Mouse (Mus musculus) hindbrain, embryonic 13.5 days (tissue): ENCODE results near the gene Pja2. TPM values are rescaled to one million over a fixed set of nuclear protein-coding genes. Genes with fewer than 3 reads are reported as not detected.
"Not testable (repeated sequence)": the region's sequence is repeated elsewhere in the genome, so short reads cannot be mapped to it uniquely, and the experiment has no call there.

Source experiments
- ATAC-seq: fragments of 200-750 bp; cut with Nextera tagmentation; 2 replicates; pipeline ENCODE4 v1.8.0; 2017; ENCODE audit warnings: moderate TSS enrichment; ENCODE audit not compliant: low FRiP score
- H3K27ac ChIP-seq: fragments of 300-500 bp; sonication (generic); 2 replicates; pipeline ENCODE4 v1.5.1; 2015; ENCODE audit warnings: inconsistent platforms, mild to moderate bottlenecking, moderate library complexity
- H3K27me3 ChIP-seq: fragments of 300-500 bp; sonication (generic); 2 replicates; pipeline ENCODE4 v1.6.1; 2015; ENCODE audit warnings: mild to moderate bottlenecking, inconsistent platforms
- H3K36me3 ChIP-seq: fragments of 300-500 bp; sonication (generic); 2 replicates; pipeline ENCODE4 v1.6.1; 2015; ENCODE audit warnings: mild to moderate bottlenecking, inconsistent platforms
- H3K4me1 ChIP-seq: fragments of 300-500 bp; sonication (generic); replicated peaks from 2 replicates; pipeline ENCODE4 v1.6.1; 2015; ENCODE audit warnings: inconsistent platforms
- H3K4me2 ChIP-seq: fragments of 300-500 bp; sonication (generic); 2 replicates; pipeline ENCODE4 v1.6.1; 2015; ENCODE audit warnings: inconsistent platforms, mild to moderate bottlenecking, moderate library complexity
- H3K4me3 ChIP-seq: fragments of 300-500 bp; sonication (generic); 2 replicates; pipeline ENCODE4 v1.5.1; 2015; ENCODE audit warnings: mild to moderate bottlenecking, inconsistent platforms
- H3K9ac ChIP-seq: fragments of 300-500 bp; sonication (generic); 2 replicates; pipeline ENCODE4 v1.6.1; 2015; ENCODE audit warnings: mild to moderate bottlenecking, inconsistent platforms
- H3K9me3 ChIP-seq: fragments of 300-500 bp; sonication (generic); 2 replicates; pipeline ENCODE4 v1.6.1; 2016; ENCODE audit warnings: inconsistent platforms
- WGBS: fragments of 180-500 bp; shearing (Covaris S2); methylation state at CpG from one replicate; pipeline ENCODE4 v1.1.7; 2015; 5-methylcytosine and 5-hydroxymethylcytosine counted together
- polyA plus RNA-seq: library from polyadenylated mRNA; unstranded; fragments of >200 nt; fragmentation: Nextera tagmentation; extraction: Ambion mirVana; gene quantifications from 2 replicates; pipeline ENCODE4 v1.2.1, GENCODE M21; 2015

The Pja2 gene
- polyA plus RNA-seq, 1 experiment from 2014 or later, result 152 TPM

- Histone ChIP-seq H3K27me3 (no peaks in the 10 kb centered on the region), H3K4me3 (no peak overlapping the region), H3K9ac (no peak overlapping the region), H3K4me2 (no peak overlapping the region), H3K27ac (no peak overlapping the region), H3K4me1 (no peaks in the 10 kb centered on the region), H3K9me3 (no peaks in the 10 kb centered on the region), H3K36me3 (peaks cover 22% of the 10 kb centered on the region)
- no peak for ATAC-seq
- WGBS, result 75% methylated on average over 4 of the region's 4 CpGs
Measured at GRCm38 (mm10) chr17:64275188-64275587, 56.5 kb downstream of the Pja2 start.

- H3K9me3 ChIP-seq, result no peaks in the 10 kb centered on the region
- 93% methylated on average over 10 of the region's 10 CpGs for WGBS
- H3K36me3 ChIP-seq, result peaks cover 21% of the 10 kb centered on the region
- no peaks in the 10 kb centered on the region for H3K27me3 ChIP-seq
- no peaks in the 10 kb centered on the region for H3K4me1 ChIP-seq
- H3K27ac ChIP-seq, result no peak overlapping the region
- H3K4me2 ChIP-seq, result no peak overlapping the region
- H3K4me3 ChIP-seq, result no peak overlapping the region
- ATAC-seq, result no peak
- no peak overlapping the region for H3K9ac ChIP-seq
Measured at GRCm38 (mm10) chr17:64274341-64275105, 57.2 kb downstream of the Pja2 start.

- WGBS, result 81% methylated on average over 1 of the region's 1 CpGs
- no peaks in the 10 kb centered on the region for H3K4me1 ChIP-seq
- H3K9ac ChIP-seq, result no peak overlapping the region
- H3K36me3 ChIP-seq, result no peaks in the 10 kb centered on the region
- no peaks in the 10 kb centered on the region for H3K27me3 ChIP-seq
- H3K27ac ChIP-seq, result no peak overlapping the region
- no peak overlapping the region for H3K4me3 ChIP-seq
- no peaks in the 10 kb centered on the region; the same call in 1 of the 2 replicates for H3K9me3 ChIP-seq
- H3K4me2 ChIP-seq, result no peak overlapping the region
- ATAC-seq, result no peak
Measured at GRCm38 (mm10) chr17:64260571-64260970, 71.1 kb downstream of the Pja2 start.

GRCm38 (mm10) chr17:64248246-64248645, 83.5 kb downstream of the Pja2 start:
- no peaks in the 10 kb centered on the region for H3K27me3 ChIP-seq
- no peaks in the 10 kb centered on the region for H3K36me3 ChIP-seq
- no peak overlapping the region for H3K4me3 ChIP-seq
- no peak overlapping the region for H3K27ac ChIP-seq
- H3K9me3 ChIP-seq, result no peaks in the 10 kb centered on the region
- 57% methylated on average over 3 of the region's 3 CpGs for WGBS
- ATAC-seq, result no peak
- no peak overlapping the region for H3K4me2 ChIP-seq
- H3K9ac ChIP-seq, result no peak overlapping the region
- H3K4me1 ChIP-seq, result peaks cover 2% of the 10 kb centered on the region

GRCm38 (mm10) chr17:64242898-64243297, 88.8 kb downstream of the Pja2 start:
- Histone ChIP-seq H3K9me3 (no peaks in the 10 kb centered on the region), H3K4me3 (no peak overlapping the region), H3K36me3 (no peaks in the 10 kb centered on the region), H3K27ac (peak overlapping the region; percentile 69), H3K4me1 (peaks cover 18% of the 10 kb centered on the region), H3K9ac (no peak overlapping the region), H3K4me2 (no peak overlapping the region), H3K27me3 (no peaks in the 10 kb centered on the region)
- 71% methylated on average over 12 of the region's 12 CpGs for WGBS
- no peak for ATAC-seq

GRCm38 (mm10) chr17:64242310-64242859, 89.3 kb downstream of the Pja2 start:
- no peak overlapping the region for H3K4me2 ChIP-seq
- no peaks in the 10 kb centered on the region for H3K27me3 ChIP-seq
- no peak overlapping the region for H3K4me3 ChIP-seq
- peak; percentile 59; the same call in 1 of the 2 replicates for ATAC-seq
- no peak overlapping the region for H3K9ac ChIP-seq
- 40% methylated on average over 9 of the region's 9 CpGs for WGBS
- no peaks in the 10 kb centered on the region for H3K36me3 ChIP-seq
- H3K9me3 ChIP-seq, result no peaks in the 10 kb centered on the region
- H3K4me1 ChIP-seq, result peaks cover 18% of the 10 kb centered on the region
- peak overlapping the region; percentile 69 for H3K27ac ChIP-seq

GRCm38 (mm10) chr17:64241544-64242292, 90.0 kb downstream of the Pja2 start:
- Histone ChIP-seq H3K36me3 (no peaks in the 10 kb centered on the region), H3K9me3 (no peaks in the 10 kb centered on the region), H3K4me3 (no peak overlapping the region), H3K9ac (no peak overlapping the region), H3K27ac (peak overlapping the region; percentile 42; the same call in 1 of the 2 replicates), H3K4me1 (peaks cover 18% of the 10 kb centered on the region), H3K4me2 (no peak overlapping the region), H3K27me3 (no peaks in the 10 kb centered on the region)
- 66% methylated on average over 11 of the region's 11 CpGs for WGBS
- 0 out of 2 replicates have a peak, but pooled peaks have one; percentile 32 for ATAC-seq

- Histone ChIP-seq H3K9me3 (no peaks in the 10 kb centered on the region), H3K36me3 (no peaks in the 10 kb centered on the region), H3K4me3 (no peak overlapping the region), H3K27ac (no peak overlapping the region), H3K4me1 (no peaks in the 10 kb centered on the region), H3K9ac (no peak overlapping the region), H3K27me3 (no peaks in the 10 kb centered on the region), H3K4me2 (no peak overlapping the region)
- 85% methylated on average over 4 of the region's 4 CpGs for WGBS
- ATAC-seq, result no peak
Measured at GRCm38 (mm10) chr17:64232134-64232533, 99.6 kb downstream of the Pja2 start.

GRCm38 (mm10) chr17:64231637-64232036, 100.1 kb downstream of the Pja2 start:
- WGBS, result 94% methylated on average over 4 of the region's 4 CpGs

GRCm38 (mm10) chr17:64231172-64231571, 100.5 kb downstream of the Pja2 start:
- H3K9me3 ChIP-seq, result no peaks in the 10 kb centered on the region
- H3K9ac ChIP-seq, result no peak overlapping the region
- no peaks in the 10 kb centered on the region for H3K4me1 ChIP-seq
- no peak overlapping the region for H3K27ac ChIP-seq
- no peak for ATAC-seq
- WGBS, result 81% methylated on average over 8 of the region's 8 CpGs
- H3K4me3 ChIP-seq, result no peak overlapping the region
- H3K36me3 ChIP-seq, result no peaks in the 10 kb centered on the region
- H3K4me2 ChIP-seq, result no peak overlapping the region
- no peaks in the 10 kb centered on the region for H3K27me3 ChIP-seq

More at GRCm38 (mm10) chr17:64231637-64232036, 100.1 kb downstream of the Pja2 start:
- H3K4me2 ChIP-seq, H3K9me3 ChIP-seq, H3K36me3 ChIP-seq, ATAC-seq, H3K4me3 ChIP-seq, H3K4me1 ChIP-seq, H3K27me3 ChIP-seq, H3K9ac ChIP-seq, H3K27ac ChIP-seq: not testable (repeated sequence)
